Mouse (Mus musculus) CD4-positive naive resting alpha-beta T cell, adult 57 days (primary cell): ENCODE measurements around the gene B3galt6. TPM values are rescaled to one million over a fixed set of nuclear protein-coding genes. Genes with fewer than 3 reads are reported as not detected.

ENCODE experiments used
- total RNA-seq: library from RNA; stranded (reverse); gene quantifications from one replicate; pipeline ENCODE4 v1.2.4, GENCODE M21; 2023

Gene B3galt6
- total RNA-seq = 4.0 TPM

GRCm38 (mm10) chr4:155992241-155992905, at the start of gene B3galt6, which contains the start of gene Sdf4:
TSS of gene B3galt6 (minus strand) at chr4:155992649.
TSS of gene Sdf4 (plus strand) at chr4:155992872.

DNA sequence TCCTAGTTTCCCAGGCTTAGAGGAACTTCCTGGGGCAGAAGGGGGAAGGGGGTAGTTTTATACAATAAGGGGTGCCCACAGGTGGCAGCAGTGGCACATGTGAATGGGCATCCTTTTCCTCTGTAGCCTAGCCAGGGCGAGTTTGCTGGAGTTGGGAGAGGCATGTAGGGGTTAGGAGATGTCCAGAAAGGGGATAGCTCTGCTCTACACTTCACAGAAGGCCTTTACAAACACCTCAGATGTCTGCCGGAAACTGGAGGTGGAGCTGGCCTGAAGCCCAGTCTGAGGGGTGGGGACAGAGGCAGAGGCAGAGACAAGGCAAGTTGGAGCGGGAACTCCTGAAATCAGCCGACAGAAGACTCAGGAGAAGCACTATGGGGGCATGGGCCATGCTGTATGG, 33.6 kb upstream of the B3galt6 start, which contains the start of gene Tnfrsf18:
Tnfrsf18 (plus strand) TSS at position 152 of the 400 bp plus-strand sequence.

DNA sequence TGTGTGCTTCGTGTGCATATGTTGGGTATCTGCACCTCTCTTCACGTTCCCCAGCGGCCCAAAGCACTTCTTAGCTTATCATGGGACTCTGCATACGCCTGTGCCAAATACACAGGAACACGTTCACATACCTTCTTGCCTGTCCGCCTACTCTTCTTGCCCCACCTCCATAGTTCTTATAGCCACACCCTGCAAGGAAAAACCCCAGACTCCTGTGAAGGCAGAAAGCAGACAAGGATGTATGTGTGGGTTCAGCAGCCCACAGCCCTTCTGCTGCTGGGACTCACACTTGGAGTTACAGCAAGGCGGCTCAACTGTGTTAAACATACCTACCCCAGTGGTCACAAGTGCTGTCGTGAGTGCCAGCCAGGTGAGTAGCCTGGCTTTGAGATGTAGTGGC, 21.2 kb upstream of the B3galt6 start, which contains the start of gene Tnfrsf4:
Tnfrsf4 (plus strand) TSS at position 207 of the 400 bp plus-strand sequence.

DNA sequence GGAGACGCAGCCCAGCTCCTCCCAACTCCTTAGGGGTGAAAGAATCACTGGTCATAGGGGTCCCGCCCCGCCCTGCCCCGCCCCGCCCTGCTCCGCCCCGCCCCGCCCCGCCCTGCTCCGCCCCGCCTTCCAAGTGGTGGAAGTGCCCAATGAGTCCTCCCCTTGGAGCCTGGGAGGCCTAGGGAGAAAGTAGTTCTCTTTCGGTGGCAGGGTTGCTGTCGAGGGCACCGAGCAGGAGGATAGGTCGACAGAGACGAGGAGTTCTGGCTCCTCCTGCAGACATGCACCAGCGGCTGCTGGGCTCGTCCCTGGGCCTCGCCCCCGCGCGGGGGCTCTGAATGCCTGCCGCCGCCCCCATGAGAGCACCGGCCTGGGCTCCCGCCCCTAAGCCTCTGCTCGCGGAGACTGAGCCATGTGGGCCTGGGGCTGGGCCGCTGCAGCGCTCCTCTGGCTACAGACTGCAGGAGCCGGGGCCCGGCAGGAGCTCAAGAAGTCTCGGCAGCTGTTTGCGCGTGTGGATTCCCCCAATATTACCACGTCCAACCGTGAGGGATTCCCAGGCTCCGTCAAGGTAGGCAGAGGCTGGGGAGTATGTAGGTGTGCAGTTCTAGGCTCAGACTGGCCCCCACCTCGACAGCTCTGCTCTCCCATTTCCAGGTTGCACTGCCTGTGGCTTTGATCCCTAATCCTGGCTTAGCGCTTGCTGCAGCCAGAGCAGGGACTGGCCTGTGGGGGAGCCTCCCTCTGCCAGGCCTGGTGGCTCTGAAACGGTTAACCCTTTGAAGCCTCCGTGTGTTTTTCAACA, 30.1 kb downstream of the B3galt6 start, which contains the start of gene C1qtnf12:
C1qtnf12 (plus strand) TSS at position 152 of the 805 bp plus-strand sequence.

DNA sequence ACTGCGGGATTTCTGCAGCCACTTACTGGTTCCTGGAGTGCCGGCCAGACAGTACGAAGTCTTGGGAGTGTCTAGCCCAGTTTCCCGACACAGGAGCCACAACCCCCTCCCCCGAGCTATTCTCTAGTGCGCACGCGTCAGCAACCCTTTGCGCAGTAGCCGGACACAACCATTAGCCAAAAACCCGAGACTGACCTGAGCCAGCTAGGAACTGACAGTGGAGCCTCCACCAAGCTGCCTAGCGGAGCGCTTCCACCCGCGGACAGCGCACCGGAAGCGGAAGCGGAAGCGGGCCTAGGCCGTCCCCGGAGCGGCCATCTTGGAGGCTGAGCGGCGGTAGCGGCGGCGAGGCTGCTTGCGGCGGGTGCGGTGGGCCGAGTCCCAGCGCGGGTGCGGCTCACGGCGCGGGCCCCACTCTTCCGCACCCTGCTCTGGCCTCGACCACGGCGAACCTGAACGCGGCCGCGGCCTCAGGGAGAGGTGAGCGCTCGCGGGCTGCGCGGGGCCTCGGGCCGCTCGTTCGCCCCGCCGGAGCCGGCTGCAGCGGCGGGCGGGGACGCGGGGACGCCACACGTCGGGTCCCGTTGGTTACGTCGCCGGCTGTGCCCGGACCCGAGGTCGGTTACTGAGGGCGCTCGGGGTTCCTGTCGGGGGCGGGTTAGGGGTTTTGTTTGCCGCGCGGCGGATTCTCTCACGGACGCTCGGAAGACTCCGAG, 48.8 kb downstream of the B3galt6 start, which contains the start of gene Ube2j2:
Ube2j2 (plus strand) TSS at position 298 of the 716 bp plus-strand sequence.

Other genes with a start within 250 kb of the B3galt6 start
- 54.1 TPM for gene Atad3a, start 231.6 kb downstream of the B3galt6 start, total RNA-seq
- gene Vwa1, start 218.0 kb downstream of the B3galt6 start, total RNA-seq = not detected
- gene Tmem88b, start 206.8 kb downstream of the B3galt6 start, total RNA-seq = not detected
- not detected for gene Ankrd65, start 202.2 kb downstream of the B3galt6 start, total RNA-seq
- gene Mrpl20, start 189.8 kb downstream of the B3galt6 start, total RNA-seq = 39.3 TPM
- 235 TPM for gene Ccnl2, start 180.2 kb downstream of the B3galt6 start, total RNA-seq
- 99.7 TPM for gene Aurkaip1, start 161.4 kb downstream of the B3galt6 start, total RNA-seq
- 8.3 TPM for gene Mxra8, start 153.0 kb downstream of the B3galt6 start, total RNA-seq
- 78.7 TPM for gene Dvl1, start 145.2 kb downstream of the B3galt6 start, total RNA-seq
- 1.6 TPM for gene Tas1r3, start 129.3 kb downstream of the B3galt6 start, total RNA-seq
- 11.3 TPM for gene Cptp, start 123.2 kb downstream of the B3galt6 start, total RNA-seq
- gene Ints11, start 123.1 kb downstream of the B3galt6 start, total RNA-seq = 68.1 TPM
- 35.7 TPM for gene Pusl1, start 100.9 kb downstream of the B3galt6 start, total RNA-seq
- 61.9 TPM for gene Acap3, start 100.8 kb downstream of the B3galt6 start, total RNA-seq
- 130 TPM for gene Ube2j2, start 48.8 kb downstream of the B3galt6 start, total RNA-seq
- 7.0 TPM for gene C1qtnf12, start 30.3 kb downstream of the B3galt6 start, total RNA-seq
- gene Sdf4, start 223 bp upstream of the B3galt6 start, total RNA-seq = 200 TPM
- gene Tnfrsf4, start 21.2 kb upstream of the B3galt6 start, total RNA-seq = 24.3 TPM
- 65.3 TPM for gene Tnfrsf18, start 33.5 kb upstream of the B3galt6 start, total RNA-seq
- gene Ttll10, start 66.8 kb upstream of the B3galt6 start, total RNA-seq = not detected
- 48.2 TPM for gene 9430015G10Rik, start 117.3 kb upstream of the B3galt6 start, total RNA-seq
- 0.83 TPM for gene Rnf223, start 137.9 kb upstream of the B3galt6 start, total RNA-seq
- 6.9 TPM for gene Agrn, start 204.8 kb upstream of the B3galt6 start, total RNA-seq
- gene Isg15, start 208.2 kb upstream of the B3galt6 start, total RNA-seq = 12.4 TPM
- gene AW011738, start 210.7 kb upstream of the B3galt6 start, total RNA-seq = 7.5 TPM
- 0.33 TPM for gene Perm1, start 223.2 kb upstream of the B3galt6 start, total RNA-seq
- 53.1 TPM for gene Plekhn1, start 242.2 kb upstream of the B3galt6 start, total RNA-seq
- gene Noc2l, start 243.4 kb upstream of the B3galt6 start, total RNA-seq = 94.1 TPM